Mouse (Mus musculus) ES-Bruce4 (cell line): Measurements from ENCODE around the gene Manba. TPM values are rescaled to one million over a fixed set of nuclear protein-coding genes. Genes with fewer than 3 reads are reported as not detected.
"Not testable (repeated sequence)": the region's sequence is repeated elsewhere in the genome, so short reads cannot be mapped to it uniquely, and the experiment has no call there.

Source experiments
- H3K27ac ChIP-seq: 2 replicates; pipeline ENCODE4 v1.5.1; 2012; ENCODE audit warnings: low read length, inconsistent platforms; ENCODE audit not compliant: insufficient read depth
- H3K27me3 ChIP-seq: 2 replicates; pipeline ENCODE4 v1.6.1; 2012; ENCODE audit warnings: mild to moderate bottlenecking, low read length, inconsistent platforms; ENCODE audit not compliant: control insufficient read depth, poor library complexity, insufficient read depth, severe bottlenecking
- H3K36me3 ChIP-seq: 2 replicates; pipeline ENCODE4 v1.6.1; 2012; ENCODE audit warnings: inconsistent platforms, mild to moderate bottlenecking, low read length, moderate library complexity; ENCODE audit not compliant: control insufficient read depth, poor library complexity, insufficient read depth, severe bottlenecking
- H3K4me1 ChIP-seq: one replicate; pipeline ENCODE4 v1.8.1; 2011; ENCODE audit warnings: low read length; ENCODE audit not compliant: control insufficient read depth, insufficient read depth
- H3K4me3 ChIP-seq: 2 replicates; pipeline ENCODE4 v1.5.1; 2011; ENCODE audit warnings: low read depth, mild to moderate bottlenecking, low read length
- H3K9ac ChIP-seq: 2 replicates; pipeline ENCODE4 v1.6.1; 2012; ENCODE audit warnings: low read depth, mild to moderate bottlenecking, inconsistent platforms; ENCODE audit not compliant: poor library complexity, severe bottlenecking
- H3K9me3 ChIP-seq: replicated peaks from 2 replicates; pipeline ENCODE4 v1.6.1; 2012; ENCODE audit warnings: mild to moderate bottlenecking, low read length, inconsistent platforms; ENCODE audit not compliant: control insufficient read depth, poor library complexity, insufficient read depth, severe bottlenecking
- CTCF ChIP-seq: IDR thresholded peaks from one replicate; pipeline ENCODE4 v1.8.1; 2011; ENCODE audit warnings: low read depth, low read length
- EP300 ChIP-seq: IDR thresholded peaks from 2 replicates; pipeline ENCODE4 v1.6.1; 2011; ENCODE audit warnings: low read depth, low read length; ENCODE audit not compliant: insufficient read depth
- POLR2A ChIP-seq: IDR thresholded peaks from one replicate; pipeline ENCODE4 v1.8.1; 2011; ENCODE audit warnings: low read length; ENCODE audit not compliant: insufficient read depth
- polyA plus RNA-seq: library from polyadenylated mRNA; stranded (reverse); fragments of >200 nt; gene quantifications from 2 replicates; pipeline ENCODE4 v1.2.4, GENCODE M21; 2011; ENCODE audit warnings: low read depth; ENCODE audit not compliant: missing spikeins, insufficient read depth, insufficient read length

The Manba gene
- polyA plus RNA-seq, 1 experiment, result 122 TPM

GRCm38 (mm10) chr3:135469146-135469545 lies 16.3 kb upstream of the Manba start:
- Histone ChIP-seq H3K9me3 (no peaks in the 10 kb centered on the region), H3K36me3 (peaks cover 7% of the 10 kb centered on the region), H3K27ac (no peak overlapping the region), H3K4me1 (no peaks in the 10 kb centered on the region), H3K4me3 (no peak overlapping the region), H3K9ac (no peak overlapping the region), H3K27me3 (no peaks in the 10 kb centered on the region)
- no peak for TF ChIP-seq POLR2A
- TF ChIP-seq EP300, result no peak
- TF ChIP-seq CTCF, result no peak

DNA sequence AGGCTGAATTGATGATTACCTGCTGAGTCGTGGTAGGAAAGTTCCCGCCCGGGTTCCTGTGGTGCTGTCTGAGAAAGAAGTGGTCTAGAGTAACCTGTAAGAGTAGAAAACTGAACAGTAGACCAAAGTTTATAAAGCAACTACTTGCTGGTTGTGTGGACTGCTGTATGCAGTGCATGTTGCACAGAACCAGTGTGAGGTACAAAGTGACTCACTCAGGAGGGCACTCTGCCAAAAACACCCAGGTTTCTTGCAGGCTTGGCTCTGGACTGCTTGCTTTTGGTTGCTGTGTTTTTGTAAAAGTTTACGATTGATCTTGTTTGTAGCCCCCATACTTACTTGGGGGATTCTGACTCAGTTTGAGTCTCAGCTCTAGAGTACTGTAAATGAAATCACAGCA lies 15.4 kb upstream of the Manba start:
- no peak for TF ChIP-seq POLR2A
- TF ChIP-seq CTCF, result no peak
- no peak for TF ChIP-seq EP300
- no peaks in the 10 kb centered on the region for H3K4me1 ChIP-seq
- H3K4me3 ChIP-seq, result no peak overlapping the region
- no peaks in the 10 kb centered on the region for H3K27me3 ChIP-seq
- H3K9ac ChIP-seq, result no peak overlapping the region
- H3K36me3 ChIP-seq, result no peaks in the 10 kb centered on the region; the same call in 1 of the 2 replicates
- H3K27ac ChIP-seq, result no peak overlapping the region
- no peaks in the 10 kb centered on the region for H3K9me3 ChIP-seq

DNA sequence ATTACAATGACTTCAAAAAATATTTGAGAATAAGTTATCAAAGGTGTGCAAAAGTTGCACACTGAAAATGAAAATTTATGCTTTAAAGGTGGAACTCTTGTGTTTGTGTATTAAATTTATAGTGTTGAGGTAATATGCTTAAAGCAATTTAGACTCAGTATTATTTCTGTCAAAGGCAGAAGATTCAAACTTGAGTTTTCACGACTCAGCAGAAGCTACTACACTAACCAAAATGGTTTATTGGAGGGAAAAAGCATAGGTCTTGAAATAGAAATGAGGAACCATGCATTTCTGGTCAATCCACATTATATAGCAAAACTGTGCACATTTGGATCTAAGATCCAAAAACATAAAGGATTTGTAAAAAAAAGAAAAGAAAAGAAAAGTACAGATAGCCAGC lies 14.6 kb upstream of the Manba start:
- Histone ChIP-seq H3K4me3 (no peak overlapping the region), H3K9ac (no peak overlapping the region), H3K36me3 (no peaks in the 10 kb centered on the region; the same call in 1 of the 2 replicates), H3K27me3 (no peaks in the 10 kb centered on the region), H3K4me1 (no peaks in the 10 kb centered on the region), H3K9me3 (no peaks in the 10 kb centered on the region), H3K27ac (no peak overlapping the region)
- TF ChIP-seq CTCF (no peak), POLR2A (no peak), EP300 (no peak)

- Histone ChIP-seq H3K9me3 (no peaks in the 10 kb centered on the region), H3K4me3 (no peak overlapping the region), H3K27me3 (no peaks in the 10 kb centered on the region), H3K36me3 (no peaks in the 10 kb centered on the region; the same call in 1 of the 2 replicates), H3K9ac (no peak overlapping the region), H3K4me1 (no peaks in the 10 kb centered on the region), H3K27ac (no peak overlapping the region)
- no peak for TF ChIP-seq POLR2A
- TF ChIP-seq CTCF, result no peak
Observed at GRCm38 (mm10) chr3:135475025-135475424, 10.4 kb upstream of the Manba start.

GRCm38 (mm10) chr3:135476286-135476685 lies 9.1 kb upstream of the Manba start:
- Histone ChIP-seq H3K4me3 (no peak overlapping the region), H3K4me1 (no peaks in the 10 kb centered on the region), H3K27ac (no peak overlapping the region), H3K9me3 (no peaks in the 10 kb centered on the region), H3K27me3 (no peaks in the 10 kb centered on the region), H3K9ac (no peak overlapping the region), H3K36me3 (no peaks in the 10 kb centered on the region)
- TF ChIP-seq CTCF (no peak), POLR2A (no peak), EP300 (no peak)

DNA sequence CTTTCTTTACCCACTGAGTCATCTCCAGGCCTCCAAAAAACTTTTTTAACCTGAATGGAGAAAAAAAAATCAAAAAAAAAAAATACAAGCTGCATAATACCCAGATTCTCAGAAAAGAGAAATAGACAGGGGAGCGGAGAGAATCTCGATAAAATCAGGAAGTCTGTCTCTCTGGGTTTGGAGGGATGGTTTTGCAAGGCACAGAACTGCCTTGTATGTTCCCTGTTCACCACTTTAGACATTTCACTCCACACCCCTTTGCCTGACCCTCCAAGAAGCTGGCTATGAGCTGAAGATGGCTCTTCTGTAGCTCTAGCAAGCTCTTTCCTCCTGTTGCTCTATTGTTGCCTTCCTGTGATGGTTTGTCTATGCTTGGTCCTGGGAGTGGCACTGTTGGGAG lies 8.4 kb upstream of the Manba start:
- Histone ChIP-seq H3K4me1 (no peaks in the 10 kb centered on the region), H3K4me3 (no peak overlapping the region), H3K27me3 (no peaks in the 10 kb centered on the region), H3K9me3 (no peaks in the 10 kb centered on the region), H3K9ac (no peak overlapping the region), H3K27ac (no peak overlapping the region), H3K36me3 (no peaks in the 10 kb centered on the region)
- TF ChIP-seq POLR2A (no peak), EP300 (no peak), CTCF (no peak)

GRCm38 (mm10) chr3:135479090-135479489 lies 6.3 kb upstream of the Manba start:
- not testable (repeated sequence) for H3K4me1 ChIP-seq, H3K9ac ChIP-seq, H3K36me3 ChIP-seq, H3K27me3 ChIP-seq, H3K4me3 ChIP-seq, H3K9me3 ChIP-seq, H3K27ac ChIP-seq
